Mouse (Mus musculus): ENCODE results near the gene Dtx3. TPM values are rescaled to one million over a fixed set of nuclear protein-coding genes. Genes with fewer than 3 reads are reported as not detected.

The Dtx3 gene
- polyA plus RNA-seq, 1 experiment from 2014 or later, result 93.8 TPM

DNA sequence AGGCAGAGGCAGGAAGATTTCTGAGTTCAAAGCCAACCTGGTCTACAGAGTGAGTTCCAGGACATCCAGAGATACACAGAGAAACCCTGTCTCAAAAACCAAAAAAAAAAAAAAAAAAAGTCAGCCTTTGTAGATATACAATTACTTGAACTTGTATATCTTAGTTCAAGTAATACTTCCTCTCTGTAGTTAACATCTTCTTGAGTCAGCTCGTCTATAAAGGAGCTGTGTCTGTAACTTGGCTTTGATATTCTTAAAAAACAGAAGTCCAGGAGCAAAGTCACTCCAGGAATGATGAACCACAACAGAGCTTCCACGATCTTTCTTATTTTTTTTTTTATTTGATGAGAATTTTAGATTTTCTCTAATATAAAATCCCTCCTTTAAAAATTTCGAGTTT lies 34.8 kb downstream of the Dtx3 start:
- no peak for ATAC-seq (replicated peaks; ENCODE audit: insufficient number of reproducible peaks, low FRiP score, low TSS enrichment, low read depth)
- no peak overlapping the region for H3K4me2 ChIP-seq (ENCODE audit: low read depth, low read length)
- H3K9ac ChIP-seq (replicated peaks; ENCODE audit: low read length), result no peak overlapping the region
- H3K27me3 ChIP-seq (ENCODE audit: control insufficient read depth, insufficient read depth, low read length), result peaks cover 8% of the 10 kb centered on the region; the same call in 1 of the 2 replicates
- H3K4me1 ChIP-seq (ENCODE audit: control insufficient read depth, insufficient read depth, low read length), result no peaks in the 10 kb centered on the region; the same call in 1 of the 2 replicates
- no peaks in the 10 kb centered on the region for H3K36me3 ChIP-seq (replicated peaks; ENCODE audit: control insufficient read depth, insufficient read depth, low read depth, low read length)
- H3K9me3 ChIP-seq (replicated peaks; ENCODE audit: control insufficient read depth, low read length), result no peaks in the 10 kb centered on the region
- no peak overlapping the region for H3K27ac ChIP-seq (replicated peaks; ENCODE audit: low read depth, low read length)
- H3K4me3 ChIP-seq (ENCODE audit: low read depth, low read length), result no peak overlapping the region
- no peak for DNase-seq (ENCODE audit: low spot score)
- 76% methylated on average over 3 of the region's 3 CpGs for WGBS

- DNase-seq (ENCODE audit: low spot score), result no peak
- H3K27me3 ChIP-seq (ENCODE audit: control insufficient read depth, insufficient read depth, low read length), result peaks cover 2% of the 10 kb centered on the region; the same call in 1 of the 2 replicates
- no peak for ATAC-seq (replicated peaks; ENCODE audit: insufficient number of reproducible peaks, low FRiP score, low TSS enrichment, low read depth)
- no peak overlapping the region for H3K4me2 ChIP-seq (ENCODE audit: low read depth, low read length)
- no peaks in the 10 kb centered on the region for H3K9me3 ChIP-seq (replicated peaks; ENCODE audit: control insufficient read depth, low read length)
- 85% methylated on average over 9 of the region's 9 CpGs for WGBS
- no peak overlapping the region for H3K4me3 ChIP-seq (ENCODE audit: low read depth, low read length)
- H3K9ac ChIP-seq (replicated peaks; ENCODE audit: low read length), result no peak overlapping the region
- no peaks in the 10 kb centered on the region for H3K36me3 ChIP-seq (replicated peaks; ENCODE audit: control insufficient read depth, insufficient read depth, low read depth, low read length)
- H3K4me1 ChIP-seq (ENCODE audit: control insufficient read depth, insufficient read depth, low read length), result no peaks in the 10 kb centered on the region
- no peak overlapping the region for H3K27ac ChIP-seq (replicated peaks; ENCODE audit: low read depth, low read length)
These were observed 35.4 kb downstream of the Dtx3 start for GRCm38 (mm10) chr10:127160081-127160480.

DNA sequence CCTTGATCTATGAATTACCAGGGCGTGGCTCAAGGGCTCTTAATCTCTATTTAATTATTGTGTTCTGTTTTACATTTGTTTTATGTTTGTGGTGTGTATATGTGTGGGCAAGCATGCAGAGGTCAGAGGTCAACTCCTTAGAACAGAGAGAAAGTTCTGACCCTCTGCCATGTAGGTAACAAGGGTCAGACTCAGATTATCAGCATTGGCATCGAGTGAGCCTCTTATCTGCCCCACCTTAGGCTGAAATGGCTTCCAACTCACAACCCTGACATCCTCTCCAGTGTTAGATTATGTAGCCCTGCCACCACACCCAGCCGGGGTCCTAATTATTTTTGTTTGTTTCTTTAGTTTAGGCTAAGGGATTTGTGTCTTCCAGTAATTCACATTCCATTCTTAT lies 37.1 kb downstream of the Dtx3 start:
- ATAC-seq (replicated peaks; ENCODE audit: insufficient number of reproducible peaks, low FRiP score, low TSS enrichment, low read depth) (no peak), DNase-seq (ENCODE audit: low spot score) (no peak)
- no peak overlapping the region for H3K27ac ChIP-seq (replicated peaks; ENCODE audit: low read depth, low read length)
- H3K4me2 ChIP-seq (ENCODE audit: low read depth, low read length), result no peak overlapping the region
- 71% methylated on average over 3 of the region's 3 CpGs for WGBS
- H3K4me3 ChIP-seq (ENCODE audit: low read depth, low read length), result no peak overlapping the region
- H3K36me3 ChIP-seq (replicated peaks; ENCODE audit: control insufficient read depth, insufficient read depth, low read depth, low read length), result no peaks in the 10 kb centered on the region
- H3K27me3 ChIP-seq (ENCODE audit: control insufficient read depth, insufficient read depth, low read length), result no peaks in the 10 kb centered on the region
- no peaks in the 10 kb centered on the region for H3K4me1 ChIP-seq (ENCODE audit: control insufficient read depth, insufficient read depth, low read length)
- H3K9me3 ChIP-seq (replicated peaks; ENCODE audit: control insufficient read depth, low read length), result no peaks in the 10 kb centered on the region
- H3K9ac ChIP-seq (replicated peaks; ENCODE audit: low read length), result no peak overlapping the region

GRCm38 (mm10) chr10:127156511-127156910 lies 39.0 kb downstream of the Dtx3 start:
- no peak overlapping the region for H3K9ac ChIP-seq (replicated peaks; ENCODE audit: low read length)
- no peak overlapping the region for H3K4me3 ChIP-seq (ENCODE audit: low read depth, low read length)
- 74% methylated on average over 1 of the region's 1 CpGs for WGBS
- H3K27ac ChIP-seq (replicated peaks; ENCODE audit: low read depth, low read length), result no peak overlapping the region
- H3K4me1 ChIP-seq (ENCODE audit: control insufficient read depth, insufficient read depth, low read length), result no peaks in the 10 kb centered on the region
- no peak for ATAC-seq (replicated peaks; ENCODE audit: insufficient number of reproducible peaks, low FRiP score, low TSS enrichment, low read depth)
- DNase-seq (ENCODE audit: low spot score), result no peak
- no peaks in the 10 kb centered on the region for H3K36me3 ChIP-seq (replicated peaks; ENCODE audit: control insufficient read depth, insufficient read depth, low read depth, low read length)
- no peak overlapping the region for H3K4me2 ChIP-seq (ENCODE audit: low read depth, low read length)
- H3K9me3 ChIP-seq (replicated peaks; ENCODE audit: control insufficient read depth, low read length), result no peaks in the 10 kb centered on the region
- no peaks in the 10 kb centered on the region for H3K27me3 ChIP-seq (ENCODE audit: control insufficient read depth, insufficient read depth, low read length)

DNA sequence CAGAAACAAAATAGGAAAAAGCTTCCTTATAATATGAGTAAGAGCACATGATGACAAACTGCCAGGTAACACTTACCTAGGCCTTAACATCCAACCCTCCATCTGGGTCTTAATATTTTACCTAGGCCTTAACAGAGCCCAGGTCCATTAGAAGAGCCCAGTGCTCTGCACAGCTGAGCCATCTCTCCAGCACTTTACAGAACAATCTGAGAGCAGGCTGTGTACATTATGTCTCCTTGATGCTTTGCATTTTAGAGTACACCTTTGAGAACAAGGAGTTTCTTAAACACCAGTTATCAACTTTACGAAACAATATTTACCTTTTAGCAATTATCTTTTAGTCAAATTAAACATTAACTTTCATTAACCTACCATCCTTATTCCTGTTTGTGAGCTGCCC lies 39.4 kb downstream of the Dtx3 start:
- WGBS, result 91% methylated on average over 1 of the region's 1 CpGs
- DNase-seq (ENCODE audit: low spot score), result no peak
- Histone ChIP-seq H3K4me3 (ENCODE audit: low read depth, low read length) (no peak overlapping the region), H3K27ac (replicated peaks; ENCODE audit: low read depth, low read length) (no peak overlapping the region), H3K27me3 (ENCODE audit: control insufficient read depth, insufficient read depth, low read length) (no peaks in the 10 kb centered on the region), H3K9ac (replicated peaks; ENCODE audit: low read length) (no peak overlapping the region), H3K4me1 (ENCODE audit: control insufficient read depth, insufficient read depth, low read length) (no peaks in the 10 kb centered on the region), H3K36me3 (replicated peaks; ENCODE audit: control insufficient read depth, insufficient read depth, low read depth, low read length) (no peaks in the 10 kb centered on the region), H3K9me3 (replicated peaks; ENCODE audit: control insufficient read depth, low read length) (no peaks in the 10 kb centered on the region), H3K4me2 (ENCODE audit: low read depth, low read length) (no peak overlapping the region)
- no peak for ATAC-seq (replicated peaks; ENCODE audit: insufficient number of reproducible peaks, low FRiP score, low TSS enrichment, low read depth)

GRCm38 (mm10) chr10:127154652-127155051 lies 40.9 kb downstream of the Dtx3 start:
- no peaks in the 10 kb centered on the region for H3K9me3 ChIP-seq (replicated peaks; ENCODE audit: control insufficient read depth, low read length)
- DNase-seq (ENCODE audit: low spot score) (no peak), ATAC-seq (replicated peaks; ENCODE audit: insufficient number of reproducible peaks, low FRiP score, low TSS enrichment, low read depth) (no peak)
- H3K4me1 ChIP-seq (ENCODE audit: control insufficient read depth, insufficient read depth, low read length), result no peaks in the 10 kb centered on the region
- H3K4me2 ChIP-seq (ENCODE audit: low read depth, low read length), result no peak overlapping the region
- H3K9ac ChIP-seq (replicated peaks; ENCODE audit: low read length), result no peak overlapping the region
- no peak overlapping the region for H3K27ac ChIP-seq (replicated peaks; ENCODE audit: low read depth, low read length)
- 89% methylated on average over 5 of the region's 5 CpGs for WGBS
- H3K36me3 ChIP-seq (replicated peaks; ENCODE audit: control insufficient read depth, insufficient read depth, low read depth, low read length), result no peaks in the 10 kb centered on the region
- H3K27me3 ChIP-seq (ENCODE audit: control insufficient read depth, insufficient read depth, low read length), result no peaks in the 10 kb centered on the region
- H3K4me3 ChIP-seq (ENCODE audit: low read depth, low read length), result no peak overlapping the region

- H3K9me3 ChIP-seq (replicated peaks; ENCODE audit: control insufficient read depth, low read length), result no peaks in the 10 kb centered on the region
- DNase-seq (ENCODE audit: low spot score) (no peak), ATAC-seq (replicated peaks; ENCODE audit: insufficient number of reproducible peaks, low FRiP score, low TSS enrichment, low read depth) (no peak)
- WGBS, result 96% methylated on average over 2 of the region's 2 CpGs
- no peak overlapping the region for H3K4me2 ChIP-seq (ENCODE audit: low read depth, low read length)
- no peaks in the 10 kb centered on the region for H3K4me1 ChIP-seq (ENCODE audit: control insufficient read depth, insufficient read depth, low read length)
- no peaks in the 10 kb centered on the region for H3K27me3 ChIP-seq (ENCODE audit: control insufficient read depth, insufficient read depth, low read length)
- H3K9ac ChIP-seq (replicated peaks; ENCODE audit: low read length), result no peak overlapping the region
- no peak overlapping the region for H3K4me3 ChIP-seq (ENCODE audit: low read depth, low read length)
- H3K36me3 ChIP-seq (replicated peaks; ENCODE audit: control insufficient read depth, insufficient read depth, low read depth, low read length), result no peaks in the 10 kb centered on the region
- H3K27ac ChIP-seq (replicated peaks; ENCODE audit: low read depth, low read length), result no peak overlapping the region
These were observed 41.3 kb downstream of the Dtx3 start for GRCm38 (mm10) chr10:127154241-127154640.

DNA sequence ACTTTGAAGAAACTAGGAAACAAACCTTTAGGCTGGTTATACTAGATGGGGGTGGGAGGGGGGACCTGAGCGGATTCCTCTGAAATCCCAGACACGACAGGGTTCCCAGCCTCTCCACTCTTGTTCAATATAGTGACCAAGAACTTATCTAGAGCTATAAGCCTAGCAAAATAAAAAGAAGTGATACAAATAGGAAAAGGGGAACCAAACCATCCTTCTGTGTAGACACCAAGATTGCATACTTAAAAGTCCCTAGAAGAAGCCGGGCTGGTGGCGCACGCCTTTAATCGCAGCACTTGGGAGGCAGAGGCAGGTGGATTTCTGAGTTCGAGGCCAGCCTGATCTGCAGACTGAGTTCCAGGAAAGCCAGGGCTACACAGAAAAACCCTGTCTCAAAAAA lies 42.2 kb downstream of the Dtx3 start:
- no peaks in the 10 kb centered on the region for H3K9me3 ChIP-seq (replicated peaks; ENCODE audit: control insufficient read depth, low read length)
- no peaks in the 10 kb centered on the region for H3K27me3 ChIP-seq (ENCODE audit: control insufficient read depth, insufficient read depth, low read length)
- DNase-seq (ENCODE audit: low spot score) (no peak), ATAC-seq (replicated peaks; ENCODE audit: insufficient number of reproducible peaks, low FRiP score, low TSS enrichment, low read depth) (no peak)
- H3K4me2 ChIP-seq (ENCODE audit: low read depth, low read length), result no peak overlapping the region
- H3K4me1 ChIP-seq (ENCODE audit: control insufficient read depth, insufficient read depth, low read length), result no peaks in the 10 kb centered on the region
- no peaks in the 10 kb centered on the region for H3K36me3 ChIP-seq (replicated peaks; ENCODE audit: control insufficient read depth, insufficient read depth, low read depth, low read length)
- WGBS, result 94% methylated on average over 7 of the region's 7 CpGs
- H3K9ac ChIP-seq (replicated peaks; ENCODE audit: low read length), result no peak overlapping the region
- no peak overlapping the region for H3K27ac ChIP-seq (replicated peaks; ENCODE audit: low read depth, low read length)
- H3K4me3 ChIP-seq (ENCODE audit: low read depth, low read length), result no peak overlapping the region
